Comparison of ENCODE assay signal across 22 mouse cellular contexts in genomic region chr15:12178126-12178525, GRCm38 (mm10). TPM values are rescaled to one million over a fixed set of nuclear protein-coding genes. Genes with fewer than 3 reads are reported as not detected.
DNase-seq lines count a peak whose midpoint lies in the region; ATAC-seq and TF ChIP-seq lines count a peak whose summit lies in the region.
"Had no signal": no experiment of that assay in that cellular context is flagged by ENCODE, and none has a peak within 500 bp of the region (broad histone marks: within the 10 kb centered on the region; RNA-seq: fewer than 3 reads in every experiment).

No protein-coding gene starts in this region.

- peak; percentile 50 to 55 for DNase-seq in cerebellum, postnatal 10 days
- no peak for DNase-seq in cerebellum, postnatal 4 days (ENCODE audit: low spot score in 2 of 2)
- peak; percentile 35 for DNase-seq in kidney, adult 18-20 months
- DNase-seq in midbrain, postnatal 0 days (ENCODE audit: low spot score), result peak; percentile 8
- DNase-seq in kidney, postnatal 14 days, result peak; percentile 54
- no peak for DNase-seq in lung, postnatal 10 days
- DNase-seq: adrenal gland, adult 8-10 months; cerebellum, adult 11 months; cerebellum, postnatal 36 days; gastrocnemius, postnatal 10 days; thymus, postnatal 36 days had no signal

- H3K27ac ChIP-seq in kidney, embryonic 15.5 days, result no peak overlapping the region
- H3K27ac ChIP-seq in midbrain, postnatal 0 days (ENCODE audit: low read depth, low read length), result no peak overlapping the region
- no peak overlapping the region for H3K27ac ChIP-seq in midbrain, embryonic 16.5 days (ENCODE audit: low read length)
- H3K27ac ChIP-seq: forebrain, embryonic 10.5 days; hindbrain, embryonic 10.5 days; kidney, postnatal 0 days; limb, embryonic 12.5 days; liver, embryonic 14.5 days; lung, embryonic 15.5 days; macrophage had no signal

- H3K4me3 ChIP-seq in kidney, embryonic 15.5 days (replicated peaks), result no peak overlapping the region
- no peak overlapping the region for H3K4me3 ChIP-seq in midbrain, postnatal 0 days (ENCODE audit: low read depth, low read length)
- no peak overlapping the region for H3K4me3 ChIP-seq in midbrain, embryonic 16.5 days (ENCODE audit: low read depth, low read length)
- H3K4me3 ChIP-seq: forebrain, embryonic 10.5 days; hindbrain, embryonic 10.5 days; limb, embryonic 12.5 days; lung, embryonic 15.5 days had no signal

- WGBS in kidney, embryonic 15.5 days, result 80% methylated on average over 5 of the region's 5 CpGs
- WGBS in midbrain, postnatal 0 days, result 59% methylated on average over 5 of the region's 5 CpGs
- 60% methylated on average over 5 of the region's 5 CpGs for WGBS in midbrain, embryonic 16.5 days

- TF ChIP-seq CTCF in midbrain, postnatal 0 days (IDR thresholded peaks at IDR 0.05), result no peak

- ATAC-seq in kidney, embryonic 15.5 days (replicated peaks; ENCODE audit: low FRiP score), result no peak
- ATAC-seq in midbrain, postnatal 0 days (ENCODE audit: low FRiP score), result no peak
- no peak for ATAC-seq in midbrain, embryonic 16.5 days
- ATAC-seq: Patski had no signal

- no peaks in the 10 kb centered on the region for H3K4me1 ChIP-seq in kidney, embryonic 15.5 days
- H3K4me1 ChIP-seq in midbrain, postnatal 0 days (ENCODE audit: insufficient read depth, low read length), result no peaks in the 10 kb centered on the region
- no peaks in the 10 kb centered on the region for H3K4me1 ChIP-seq in midbrain, embryonic 16.5 days (ENCODE audit: control insufficient read depth, insufficient read depth, low read length)
- H3K4me1 ChIP-seq: forebrain, embryonic 10.5 days; hindbrain, embryonic 10.5 days; limb, embryonic 12.5 days; lung, embryonic 15.5 days had no signal

- H3K27me3 ChIP-seq in kidney, embryonic 15.5 days, result no peaks in the 10 kb centered on the region
- no peaks in the 10 kb centered on the region for H3K27me3 ChIP-seq in midbrain, postnatal 0 days (ENCODE audit: insufficient read depth, low read length)
- H3K27me3 ChIP-seq in midbrain, embryonic 16.5 days (ENCODE audit: control insufficient read depth, insufficient read depth, low read depth, low read length), result no peaks in the 10 kb centered on the region
- H3K27me3 ChIP-seq: limb, embryonic 12.5 days; lung, embryonic 15.5 days; Patski had no signal

- H3K4me2 ChIP-seq in kidney, embryonic 15.5 days, result no peak overlapping the region
- no peak overlapping the region for H3K4me2 ChIP-seq in midbrain, postnatal 0 days (ENCODE audit: low read depth, low read length, poor library complexity, severe bottlenecking)
- H3K4me2 ChIP-seq in midbrain, embryonic 16.5 days (ENCODE audit: low read length), result no peak overlapping the region
- H3K4me2 ChIP-seq: limb, embryonic 12.5 days; lung, embryonic 15.5 days; midbrain, embryonic 11.5 days had no signal

- no peak overlapping the region for H3K9ac ChIP-seq in kidney, embryonic 15.5 days
- H3K9ac ChIP-seq in midbrain, postnatal 0 days (replicated peaks; ENCODE audit: low read length, poor library complexity, severe bottlenecking), result no peak overlapping the region
- H3K9ac ChIP-seq in midbrain, embryonic 16.5 days (ENCODE audit: low read depth, low read length), result no peak overlapping the region
- H3K9ac ChIP-seq: limb, embryonic 12.5 days; liver, embryonic 14.5 days; lung, embryonic 15.5 days had no signal

- no peaks in the 10 kb centered on the region for H3K9me3 ChIP-seq in kidney, embryonic 15.5 days (replicated peaks)
- no peaks in the 10 kb centered on the region for H3K9me3 ChIP-seq in midbrain, postnatal 0 days (ENCODE audit: low read length)
- no peaks in the 10 kb centered on the region for H3K9me3 ChIP-seq in midbrain, embryonic 16.5 days (replicated peaks; ENCODE audit: control insufficient read depth, low read length, poor library complexity, severe bottlenecking)
- H3K9me3 ChIP-seq: forebrain, embryonic 10.5 days; hindbrain, embryonic 10.5 days; limb, embryonic 12.5 days; lung, embryonic 15.5 days had no signal

- H3K36me3 ChIP-seq in kidney, embryonic 15.5 days, result peaks cover 80% of the 10 kb centered on the region
- peaks cover 30% of the 10 kb centered on the region for H3K36me3 ChIP-seq in midbrain, postnatal 0 days (ENCODE audit: insufficient read depth, low read length)
- H3K36me3 ChIP-seq in midbrain, embryonic 16.5 days (ENCODE audit: control insufficient read depth, insufficient read depth, low read length), result peaks cover 27% of the 10 kb centered on the region

RNA-seq across cellular contexts. Expression of gene Mtmr12, which starts 26.7 kb away (rescaled TPM):
- polyA plus RNA-seq in kidney, embryonic 15.5 days (2015; fragmentation: Nextera tagmentation; extraction: Ambion mirVana), result 20.9 and 21.1 TPM in 2 replicates
- 10.4 and 12.6 TPM in 2 replicates for total RNA-seq in midbrain, postnatal 0 days (2014; rRNA removed)
- polyA plus RNA-seq in midbrain, postnatal 0 days (2015; fragmentation: Nextera tagmentation; extraction: Ambion mirVana), result 4.5 and 4.8 TPM in 2 replicates
- polyA plus RNA-seq in midbrain, embryonic 16.5 days (2015; fragmentation: Nextera tagmentation; extraction: Ambion mirVana), result 8.1 TPM in 2 replicates

Comparison
In these comparisons a context has a peak if more than half of its experiments do, and no peak if none do; other contexts are left out.
1. DNase-seq: peak in cerebellum, postnatal 10 days (2 of 2), kidney, adult 18-20 months (single experiment), midbrain, postnatal 0 days (single experiment) and kidney, postnatal 14 days (single experiment); none in cerebellum, postnatal 4 days (0 of 2) and lung, postnatal 10 days (single experiment).